8 mouse cellular contexts compared by ENCODE assay signal in the genomic region with DNA sequence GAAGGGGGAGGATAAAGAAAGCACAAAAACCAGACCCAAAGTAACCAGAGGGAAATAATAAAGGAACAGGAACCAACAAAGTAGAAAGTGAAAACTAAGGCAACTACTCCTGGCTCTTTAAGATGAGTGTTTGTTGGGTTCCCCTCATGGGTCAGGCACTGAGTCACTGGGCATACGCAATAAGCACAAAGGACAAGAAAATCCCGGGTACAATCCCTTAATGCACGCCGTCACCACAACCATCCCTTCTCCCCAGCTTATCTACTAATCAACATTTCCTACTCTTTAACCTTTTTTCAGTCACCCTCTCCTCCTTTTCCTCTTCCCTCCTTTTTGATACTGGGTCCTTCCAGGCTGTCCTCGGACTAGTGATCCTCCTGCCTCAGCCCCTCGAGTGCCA. TPM values are rescaled to one million over a fixed set of nuclear protein-coding genes. Genes with fewer than 3 reads are reported as not detected.
A peak's percentile ranks its signal among the peaks of the same experiment; 100 is the strongest.
DNase-seq lines count a peak whose midpoint lies in the region; ATAC-seq and TF ChIP-seq lines count a peak whose summit lies in the region.

No protein-coding gene starts in this region.

- H3K9ac ChIP-seq in lung, embryonic 14.5 days = no peak overlapping the region
- peak overlapping the region; percentile 75; the same call in 1 of the 2 replicates for H3K9ac ChIP-seq in embryonic facial prominence, embryonic 13.5 days
- 0 out of 2 replicates have a peak overlapping the region, but pooled peaks have one; percentile 65 for H3K9ac ChIP-seq in intestine, postnatal 0 days (ENCODE audit: low read depth, low read length)
- H3K9ac ChIP-seq in neural tube, embryonic 13.5 days = peak overlapping the region; percentile 81; the same call in 1 of the 2 replicates

- H3K27ac ChIP-seq in lung, embryonic 14.5 days (ENCODE audit: low read depth) = no peak overlapping the region
- H3K27ac ChIP-seq in embryonic facial prominence, embryonic 13.5 days = no peak overlapping the region
- no peak overlapping the region for H3K27ac ChIP-seq in intestine, postnatal 0 days (ENCODE audit: low read depth, low read length)
- H3K27ac ChIP-seq in neural tube, embryonic 13.5 days (replicated peaks) = no peak overlapping the region

- DNase-seq in lung, embryonic 14.5 days = no peak
- no peak for DNase-seq in lung, adult 18-20 months
- DNase-seq in right cerebral cortex, adult 2 months (ENCODE audit: low spot score in 2 of 2) = no peak
- DNase-seq in gastrocnemius, postnatal 36 days = no peak
- DNase-seq in embryo, embryonic 10 days (ENCODE audit: low spot score) = no peak

- WGBS in lung, embryonic 14.5 days = 87% methylated on average over 6 of the region's 6 CpGs
- WGBS in embryonic facial prominence, embryonic 13.5 days = 83% methylated on average over 6 of the region's 6 CpGs
- WGBS in intestine, postnatal 0 days = 78% methylated on average over 6 of the region's 6 CpGs
- whole genome bisulfite sequencing in neural tube, embryonic 13.5 days = 87% methylated on average over 6 of the region's 6 CpGs

- H3K4me1 ChIP-seq in lung, embryonic 14.5 days (ENCODE audit: insufficient read depth) = peaks cover 11% of the 10 kb centered on the region; the same call in 1 of the 2 replicates
- H3K4me1 ChIP-seq in embryonic facial prominence, embryonic 13.5 days = peaks cover 24% of the 10 kb centered on the region
- H3K4me1 ChIP-seq in intestine, postnatal 0 days (replicated peaks; ENCODE audit: control insufficient read depth, insufficient read depth, low read length) = no peaks in the 10 kb centered on the region
- H3K4me1 ChIP-seq in neural tube, embryonic 13.5 days (replicated peaks) = peaks cover 41% of the 10 kb centered on the region

- no peaks in the 10 kb centered on the region for H3K27me3 ChIP-seq in lung, embryonic 14.5 days (ENCODE audit: insufficient read depth, low read length)
- no peaks in the 10 kb centered on the region for H3K27me3 ChIP-seq in embryonic facial prominence, embryonic 13.5 days
- H3K27me3 ChIP-seq in intestine, postnatal 0 days (replicated peaks; ENCODE audit: control insufficient read depth, insufficient read depth, low read length) = no peaks in the 10 kb centered on the region
- H3K27me3 ChIP-seq in neural tube, embryonic 13.5 days = no peaks in the 10 kb centered on the region

- H3K4me2 ChIP-seq in lung, embryonic 14.5 days = peak overlapping the region; percentile 72
- peak overlapping the region; percentile 73 for H3K4me2 ChIP-seq in embryonic facial prominence, embryonic 13.5 days
- H3K4me2 ChIP-seq in intestine, postnatal 0 days (replicated peaks; ENCODE audit: low read depth) = peak overlapping the region; percentile 70
- peak overlapping the region; percentile 65 for H3K4me2 ChIP-seq in neural tube, embryonic 13.5 days

- intact Hi-C loops in gastrocnemius, postnatal 36 days (cut with DNase I) = no loop called here

- no peak for TF ChIP-seq CTCF in lung, embryonic 14.5 days (IDR thresholded peaks at IDR 0.05; ENCODE audit: low read depth)
- no peak for TF ChIP-seq CTCF in intestine, postnatal 0 days (IDR thresholded peaks at IDR 0.05; ENCODE audit: low read depth)

- H3K4me3 ChIP-seq in lung, embryonic 14.5 days (ENCODE audit: low read depth, low read length) = peak overlapping the region; percentile 64; the same call in 1 of the 2 replicates
- H3K4me3 ChIP-seq in embryonic facial prominence, embryonic 13.5 days = peak overlapping the region; percentile 83; the same call in 1 of the 2 replicates
- H3K4me3 ChIP-seq in intestine, postnatal 0 days (ENCODE audit: low read depth, low read length) = no peak overlapping the region
- H3K4me3 ChIP-seq in neural tube, embryonic 13.5 days = peak overlapping the region; percentile 73

- H3K36me3 ChIP-seq in lung, embryonic 14.5 days (ENCODE audit: insufficient read depth) = peaks cover 23% of the 10 kb centered on the region
- peaks cover 29% of the 10 kb centered on the region for H3K36me3 ChIP-seq in embryonic facial prominence, embryonic 13.5 days
- H3K36me3 ChIP-seq in intestine, postnatal 0 days (ENCODE audit: control insufficient read depth, insufficient read depth) = peaks cover 31% of the 10 kb centered on the region
- peaks cover 30% of the 10 kb centered on the region for H3K36me3 ChIP-seq in neural tube, embryonic 13.5 days

- no peaks in the 10 kb centered on the region for H3K9me3 ChIP-seq in lung, embryonic 14.5 days (ENCODE audit: low read depth, low read length)
- no peaks in the 10 kb centered on the region for H3K9me3 ChIP-seq in embryonic facial prominence, embryonic 13.5 days
- no peaks in the 10 kb centered on the region for H3K9me3 ChIP-seq in intestine, postnatal 0 days (ENCODE audit: control insufficient read depth)
- no peaks in the 10 kb centered on the region for H3K9me3 ChIP-seq in neural tube, embryonic 13.5 days

- ATAC-seq in lung, embryonic 14.5 days (ENCODE audit: insufficient read depth) = no peak
- no peak for ATAC-seq in embryonic facial prominence, embryonic 13.5 days (ENCODE audit: insufficient number of reproducible peaks, insufficient read depth, low FRiP score, low TSS enrichment, low read depth)
- no peak for ATAC-seq in intestine, postnatal 0 days
- no peak for ATAC-seq in neural tube, embryonic 13.5 days (ENCODE audit: low read depth)

RNA-seq across cellular contexts. Expression of gene Sirt2, which starts 1.3 kb away (rescaled TPM):
- 54.0 and 59.6 TPM in 2 replicates for polyA plus RNA-seq in lung, embryonic 14.5 days (2014; fragmentation: Nextera tagmentation; extraction: Ambion mirVana)
- polyA plus RNA-seq in embryonic facial prominence, embryonic 13.5 days (2015; fragmentation: Nextera tagmentation; extraction: Ambion mirVana) = 73.2 and 76.6 TPM in 2 replicates
- polyA plus RNA-seq in intestine, postnatal 0 days (2015; fragmentation: Nextera tagmentation; extraction: Ambion mirVana) = 76.8 and 79.2 TPM in 2 replicates
- polyA plus RNA-seq in neural tube, embryonic 13.5 days (2015; fragmentation: Nextera tagmentation; extraction: Ambion mirVana) = 101 and 104 TPM in 2 replicates
- total RNA-seq in gastrocnemius, postnatal 36 days (2021) = 10 to 100 TPM; 85.5 to 86.4 TPM

RNA-seq across cellular contexts. Expression of gene Nfkbib, which starts 2.1 kb away (rescaled TPM):
- polyA plus RNA-seq in lung, embryonic 14.5 days (2014; fragmentation: Nextera tagmentation; extraction: Ambion mirVana) = 31.8 and 37.4 TPM in 2 replicates
- 38.8 and 40.5 TPM in 2 replicates for polyA plus RNA-seq in embryonic facial prominence, embryonic 13.5 days (2015; fragmentation: Nextera tagmentation; extraction: Ambion mirVana)
- polyA plus RNA-seq in intestine, postnatal 0 days (2015; fragmentation: Nextera tagmentation; extraction: Ambion mirVana) = 33.1 and 33.2 TPM in 2 replicates
- 63.4 and 67.7 TPM in 2 replicates for polyA plus RNA-seq in neural tube, embryonic 13.5 days (2015; fragmentation: Nextera tagmentation; extraction: Ambion mirVana)
- total RNA-seq in gastrocnemius, postnatal 36 days (2021) = 10 to 100 TPM; 20.5 to 30.2 TPM

RNA-seq across cellular contexts. Expression of gene Ccer2, which starts 9.2 kb away (rescaled TPM):
- not detected in 2 replicates for polyA plus RNA-seq in lung, embryonic 14.5 days (2014; fragmentation: Nextera tagmentation; extraction: Ambion mirVana)
- polyA plus RNA-seq in embryonic facial prominence, embryonic 13.5 days (2015; fragmentation: Nextera tagmentation; extraction: Ambion mirVana) = 0.89 and 2.1 TPM in 2 replicates
- not detected in 2 replicates for polyA plus RNA-seq in intestine, postnatal 0 days (2015; fragmentation: Nextera tagmentation; extraction: Ambion mirVana)
- polyA plus RNA-seq in neural tube, embryonic 13.5 days (2015; fragmentation: Nextera tagmentation; extraction: Ambion mirVana) = 7.3 and 8.7 TPM in 2 replicates
- total RNA-seq in gastrocnemius, postnatal 36 days (2021) = not detected

RNA-seq across cellular contexts. Expression of gene Sars2, which starts 23.4 kb away (rescaled TPM):
- polyA plus RNA-seq in lung, embryonic 14.5 days (2014; fragmentation: Nextera tagmentation; extraction: Ambion mirVana) = 27.9 and 31.4 TPM in 2 replicates
- polyA plus RNA-seq in embryonic facial prominence, embryonic 13.5 days (2015; fragmentation: Nextera tagmentation; extraction: Ambion mirVana) = 27.3 and 30.8 TPM in 2 replicates
- 8.6 and 9.9 TPM in 2 replicates for polyA plus RNA-seq in intestine, postnatal 0 days (2015; fragmentation: Nextera tagmentation; extraction: Ambion mirVana)
- polyA plus RNA-seq in neural tube, embryonic 13.5 days (2015; fragmentation: Nextera tagmentation; extraction: Ambion mirVana) = 23.0 and 24.6 TPM in 2 replicates
- total RNA-seq in gastrocnemius, postnatal 36 days (2021) = 10 to 100 TPM; 14.6 to 16.0 TPM

RNA-seq across cellular contexts. Expression of gene Rinl, which starts 23.6 kb away (rescaled TPM):
- polyA plus RNA-seq in lung, embryonic 14.5 days (2014; fragmentation: Nextera tagmentation; extraction: Ambion mirVana) = 6.8 and 6.9 TPM in 2 replicates
- polyA plus RNA-seq in embryonic facial prominence, embryonic 13.5 days (2015; fragmentation: Nextera tagmentation; extraction: Ambion mirVana) = 2.6 and 4.1 TPM in 2 replicates
- 1.6 and 2.2 TPM in 2 replicates for polyA plus RNA-seq in intestine, postnatal 0 days (2015; fragmentation: Nextera tagmentation; extraction: Ambion mirVana)
- polyA plus RNA-seq in neural tube, embryonic 13.5 days (2015; fragmentation: Nextera tagmentation; extraction: Ambion mirVana) = 1.7 and 2.6 TPM in 2 replicates
- total RNA-seq in gastrocnemius, postnatal 36 days (2021) = 1 to 10 TPM; 1.1 TPM
